Mouse (Mus musculus): ENCODE measurements around the gene Tns3.

The Tns3 gene

GRCm38 (mm10) chr11:8610456-8610855, 53.9 kb downstream of the Tns3 start:
- no peak for DNase-seq

DNA sequence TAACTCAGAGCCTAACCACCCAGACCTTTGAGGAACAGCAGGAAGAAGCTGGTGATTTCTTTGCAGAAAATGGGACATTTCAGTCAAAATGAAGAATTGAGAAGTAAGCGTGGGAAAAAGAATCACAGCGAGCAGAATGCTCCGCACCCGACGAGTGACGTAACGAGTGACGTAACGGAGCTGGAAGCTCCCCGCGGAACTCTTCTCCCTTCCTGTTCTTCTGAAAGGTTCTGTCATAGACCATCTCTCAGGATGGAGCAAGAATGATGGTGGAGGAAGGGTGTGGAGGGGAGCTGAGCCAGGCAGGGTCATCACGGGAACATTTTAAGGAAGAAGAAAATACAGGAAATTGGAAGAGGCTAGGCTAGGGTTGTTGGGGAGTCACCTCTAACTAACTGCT, 54.5 kb downstream of the Tns3 start:
- DNase-seq: no peak

DNA sequence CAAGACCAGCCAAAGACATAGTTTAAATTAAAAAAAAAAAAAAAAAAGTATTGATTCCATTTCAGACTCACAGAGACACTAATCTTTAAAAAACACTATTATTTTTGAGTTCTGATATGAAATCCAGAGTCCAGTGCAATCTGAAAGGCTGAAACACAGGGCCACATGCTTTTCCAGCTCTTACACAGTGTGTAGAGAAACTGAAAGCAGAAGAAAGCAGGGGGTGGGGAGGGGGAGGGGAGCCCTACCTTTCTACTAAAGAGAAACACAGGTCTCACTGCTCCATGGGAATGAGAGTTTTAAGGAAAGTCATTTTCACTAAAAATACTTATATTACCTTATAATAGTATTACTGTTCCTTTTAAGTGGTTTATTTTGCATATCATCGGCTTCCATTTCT, 57.2 kb downstream of the Tns3 start:
- no peak for DNase-seq

DNA sequence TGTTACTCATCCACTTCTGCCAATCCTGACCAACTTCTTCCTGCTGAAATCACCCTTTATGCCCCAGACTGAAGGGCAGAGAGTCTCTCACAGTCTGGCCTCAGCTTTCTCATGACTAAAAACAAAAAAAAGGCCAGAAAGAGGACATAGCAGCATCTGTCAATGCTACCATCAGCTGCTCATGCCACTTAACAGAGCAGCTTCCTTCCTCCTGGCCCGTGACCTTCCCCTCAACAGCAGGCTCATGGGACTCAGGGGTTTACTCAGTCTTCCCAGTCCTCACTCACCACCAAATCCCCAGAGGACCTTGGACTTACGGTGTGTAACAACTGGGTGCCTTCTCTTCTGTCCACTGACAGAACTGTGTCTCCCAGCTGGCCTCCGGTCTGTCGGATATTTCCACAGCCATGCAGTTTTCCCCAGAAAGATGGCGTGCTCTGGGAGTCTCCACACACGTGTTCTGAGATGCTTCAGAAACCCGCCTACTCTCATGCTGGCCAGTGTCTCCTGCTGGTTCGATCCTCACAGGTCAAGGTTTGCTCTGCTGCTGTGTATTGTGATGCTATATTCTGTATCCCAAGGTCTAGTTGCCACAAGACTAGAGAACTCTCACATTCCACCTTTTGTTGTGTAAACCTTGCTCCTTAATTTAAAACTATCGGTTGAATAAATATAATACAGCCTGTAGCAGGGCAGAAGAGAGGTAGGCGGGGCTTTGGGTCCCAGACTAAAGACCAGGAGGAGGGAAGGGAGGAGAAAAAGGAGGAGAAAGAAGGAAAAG, 59.4 kb downstream of the Tns3 start:
- DNase-seq: no peak

DNA sequence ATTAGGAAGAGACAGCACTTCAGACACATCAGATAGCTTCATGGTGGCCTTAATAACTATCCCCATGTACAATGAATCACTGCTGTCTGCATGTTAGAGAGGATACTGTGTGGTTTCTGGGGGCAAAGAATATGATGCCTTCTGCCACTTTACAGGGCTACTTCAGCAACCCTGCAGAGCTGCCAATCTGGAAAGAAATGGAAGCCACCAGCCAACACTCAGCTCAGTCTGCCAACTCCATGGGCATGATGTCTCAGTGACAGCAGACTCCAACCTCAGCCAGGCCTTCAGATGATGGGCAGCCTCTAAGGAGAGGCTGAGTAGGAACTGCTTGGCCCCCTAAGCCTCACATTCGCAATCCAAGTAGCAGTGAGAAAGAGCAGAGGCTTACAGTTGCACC, 61.7 kb downstream of the Tns3 start:
- DNase-seq: peak; percentile 89 to 93

GRCm38 (mm10) chr11:8601411-8601821, 62.9 kb downstream of the Tns3 start:
- DNase-seq: peak; percentile 63 to 71

GRCm38 (mm10) chr11:8595642-8596041, 68.7 kb downstream of the Tns3 start:
- DNase-seq: no peak

GRCm38 (mm10) chr11:8593172-8593571, 71.2 kb downstream of the Tns3 start:
- no peak for DNase-seq

- no peak for DNase-seq
Observed at GRCm38 (mm10) chr11:8591271-8591670, 73.1 kb downstream of the Tns3 start.

DNA sequence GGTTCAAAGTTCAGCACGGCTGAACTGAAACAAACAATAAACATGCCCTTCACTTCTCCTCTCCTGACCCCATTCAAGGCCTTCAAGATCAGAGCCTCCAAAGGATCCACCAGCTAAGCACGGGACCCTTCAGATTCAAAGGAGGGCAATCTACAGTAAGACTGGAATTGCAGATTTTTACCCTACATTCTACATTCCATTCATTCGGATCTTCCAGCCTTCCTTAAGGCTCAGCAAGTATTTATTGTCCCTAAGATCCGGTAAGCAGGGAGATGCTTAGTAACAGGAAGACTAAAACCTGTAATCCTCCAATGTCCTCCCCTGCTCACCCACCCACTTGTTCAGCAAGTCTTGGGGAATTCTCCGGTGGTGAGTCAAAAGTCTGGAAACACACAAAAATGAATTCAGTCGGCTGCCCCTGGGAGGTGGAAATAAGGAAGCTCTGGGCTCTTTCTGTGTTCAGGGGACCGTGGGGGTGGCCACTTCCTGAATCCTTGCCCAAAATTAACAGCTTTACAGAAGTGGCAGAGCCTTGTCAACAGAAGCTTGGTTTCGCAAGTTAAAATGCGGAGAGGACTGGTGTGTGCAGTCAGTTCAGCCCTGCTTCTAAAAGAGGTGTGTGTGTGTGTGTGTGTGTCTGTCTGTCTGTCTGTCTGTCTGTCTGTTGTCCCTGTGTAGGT, 75.0 kb downstream of the Tns3 start:
- no peak for DNase-seq

GRCm38 (mm10) chr11:8587941-8588340, 76.4 kb downstream of the Tns3 start:
- no peak for DNase-seq

DNA sequence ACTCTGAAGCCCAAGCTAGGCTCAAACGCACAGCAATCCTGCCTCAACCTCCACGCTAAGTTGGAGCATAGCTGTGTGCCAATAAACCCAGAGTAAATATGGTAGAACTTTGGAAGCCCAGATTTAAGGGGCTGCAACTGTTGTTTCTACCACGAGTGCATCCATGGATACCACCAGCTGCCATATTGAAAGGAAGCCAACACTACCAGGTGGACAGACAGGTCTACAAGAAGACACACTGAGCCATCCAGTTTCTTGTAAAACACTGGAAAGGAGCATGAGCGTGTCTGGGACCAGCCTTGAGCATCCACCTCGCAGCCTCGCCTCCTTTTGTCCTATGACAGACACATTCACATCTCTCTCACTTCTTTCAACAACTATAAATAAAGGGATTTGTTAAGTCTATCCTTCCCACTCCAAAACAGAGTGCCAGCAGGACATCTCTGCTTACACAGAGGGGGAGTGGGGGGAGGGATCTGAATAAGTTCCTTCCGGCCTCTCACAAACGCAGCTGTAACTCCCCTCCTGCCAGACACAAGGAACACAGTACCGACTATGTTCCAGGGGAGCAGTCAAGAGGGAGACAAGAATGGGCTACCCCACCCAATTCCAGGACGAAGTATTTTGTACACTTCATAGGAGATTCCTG, 77.2 kb downstream of the Tns3 start:
- DNase-seq: peak; percentile 64 to 69

GRCm38 (mm10) chr11:8586374-8586773, 78.0 kb downstream of the Tns3 start:
- DNase-seq: no peak

- DNase-seq: no peak
Observed at GRCm38 (mm10) chr11:8585686-8586085, 78.6 kb downstream of the Tns3 start.

DNA sequence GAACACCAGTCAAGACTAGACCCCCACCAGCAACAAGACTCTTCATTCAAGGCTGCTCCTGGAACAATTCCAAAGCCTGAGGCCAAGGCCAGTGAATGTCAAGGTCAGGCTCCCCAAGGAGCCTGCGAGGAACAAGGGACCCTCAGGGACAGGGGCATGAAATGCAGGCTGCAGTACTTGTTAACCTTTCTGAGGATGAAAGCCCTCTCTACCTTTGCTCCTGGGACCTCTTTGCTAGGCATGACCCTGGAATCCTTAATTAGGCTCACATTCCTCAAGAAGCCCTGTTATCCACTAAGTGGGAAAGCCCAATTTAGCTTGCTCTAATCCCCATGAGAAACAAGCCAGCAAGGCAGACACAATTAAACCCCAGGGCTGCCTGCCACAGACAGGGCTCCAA, 79.4 kb downstream of the Tns3 start:
- no peak for DNase-seq

- no peak for DNase-seq
Observed at GRCm38 (mm10) chr11:8584307-8584706, 80.0 kb downstream of the Tns3 start.

DNA sequence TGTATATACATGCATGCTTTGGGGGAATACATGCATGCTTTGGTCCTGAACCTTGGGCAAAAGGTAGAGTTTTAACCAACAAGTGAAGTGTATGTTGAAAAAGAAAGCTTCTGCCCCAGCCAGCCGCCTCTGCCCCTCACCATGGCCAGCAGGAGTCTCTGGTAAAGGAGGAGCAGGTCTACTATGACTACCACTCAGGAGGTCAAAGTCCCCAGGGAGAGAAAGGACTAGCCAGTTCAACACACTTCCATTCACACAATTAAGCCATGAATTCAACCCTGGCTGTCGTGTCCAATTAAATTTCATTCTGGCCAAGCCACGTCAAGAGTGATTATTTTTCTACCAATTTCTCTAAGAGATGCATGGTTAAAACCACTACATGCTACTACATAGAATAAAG, 81.2 kb downstream of the Tns3 start:
- DNase-seq: no peak

GRCm38 (mm10) chr11:8582101-8582920, 82.0 kb downstream of the Tns3 start:
- DNase-seq: no peak

- no peak for DNase-seq
Observed at GRCm38 (mm10) chr11:8579789-8580188, 84.5 kb downstream of the Tns3 start.

- no peak for DNase-seq
Observed at GRCm38 (mm10) chr11:8575217-8576180, 88.8 kb downstream of the Tns3 start.

DNA sequence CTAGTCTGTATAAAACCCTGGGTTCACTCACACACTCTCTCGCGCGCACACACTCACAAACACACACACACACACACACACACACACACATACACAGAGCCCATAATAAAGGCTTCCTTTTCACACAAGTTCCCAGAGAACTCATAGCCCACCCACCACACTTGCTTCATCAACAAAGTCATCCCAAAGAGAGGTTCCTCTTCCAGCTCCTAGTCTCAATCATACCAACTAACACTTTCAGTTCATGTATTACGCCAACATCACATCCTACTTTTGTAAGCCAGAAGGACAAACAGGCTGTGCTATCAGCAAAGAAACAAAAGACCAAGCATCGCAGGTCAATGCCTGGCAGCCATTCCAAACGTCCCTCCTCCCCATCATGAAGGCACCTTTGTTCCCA, 89.8 kb downstream of the Tns3 start:
- no peak for DNase-seq

DNA sequence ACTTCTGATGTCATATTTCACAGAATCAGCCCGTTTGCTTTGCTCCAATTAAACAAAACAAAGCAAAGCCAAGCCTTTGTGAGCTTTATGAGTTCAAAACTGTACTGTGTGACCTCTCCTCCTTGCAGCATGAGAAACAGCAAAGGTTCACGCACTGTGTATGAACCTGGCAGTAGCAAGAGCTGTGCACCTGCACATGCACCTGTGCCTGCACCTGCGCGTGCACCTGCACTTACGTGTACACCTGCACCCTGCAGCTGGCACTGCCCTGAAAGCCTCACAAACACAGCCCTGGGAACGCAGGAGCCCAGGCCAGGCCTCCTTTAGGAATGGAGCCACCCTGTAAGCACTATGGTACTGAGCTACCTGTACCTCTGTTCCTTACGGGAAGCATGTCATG, 91.6 kb downstream of the Tns3 start:
- DNase-seq: no peak
